Mouse (Mus musculus) CH12.LX (cell line): ENCODE data around the gene Upp1. TPM values are rescaled to one million over a fixed set of nuclear protein-coding genes. Genes with fewer than 3 reads are reported as not detected.
"Not testable (repeated sequence)": the region's sequence is repeated elsewhere in the genome, so short reads cannot be mapped to it uniquely, and the experiment has no call there.

Experiments used
- DNase-seq: peaks from one replicate; pipeline ENCODE4 v3.0.0-alpha.2; 2013; ENCODE audit errors: extremely low read depth
- H3K27ac ChIP-seq: 2 replicates; pipeline ENCODE4 v1.5.1; 2012; ENCODE audit warnings: low read depth, mild to moderate bottlenecking, control low read depth, moderate library complexity; ENCODE audit not compliant: insufficient read depth
- H3K27me3 ChIP-seq: replicated peaks from 2 replicates; pipeline ENCODE3; 2012; ENCODE audit warnings: inconsistent platforms
- H3K36me3 ChIP-seq, 2 experiments: replicated peaks in 1 of 2; 2 replicates each; pipeline versions ENCODE3 to v1.6.1; 2012; ENCODE audit warnings: inconsistent platforms in 1 of 2, low read length in 1 of 2, mild to moderate bottlenecking in 1 of 2, mixed read lengths in 1 of 2, moderate library complexity in 1 of 2; ENCODE audit not compliant: control insufficient read depth in 1 of 2, insufficient read depth in 1 of 2
- H3K4me1 ChIP-seq, 2 experiments: 2 replicates each; pipeline ENCODE4 v1.6.1; 2012; ENCODE audit warnings: inconsistent platforms in 1 of 2, moderate library complexity in 1 of 2; ENCODE audit not compliant: insufficient read depth in 2 of 2, control insufficient read depth in 1 of 2
- H3K4me2 ChIP-seq: 2 replicates; pipeline ENCODE4 v1.6.1; 2012; ENCODE audit warnings: low read depth, mild to moderate bottlenecking, control low read depth; ENCODE audit not compliant: poor library complexity, insufficient read depth, severe bottlenecking
- H3K4me3 ChIP-seq, 3 experiments: fragments of 150-350 bp in 1 of 3; sonication (generic) in 1 of 3; replicated peaks in 1 of 3; 2 replicates each; pipeline versions ENCODE3 to v1.5.1; 2011 to 2012; ENCODE audit warnings: low read depth in 2 of 3, low read length in 2 of 3, mild to moderate bottlenecking in 2 of 3, moderate library complexity in 2 of 3, control low read depth in 1 of 3, improper control_type of control experiment in 1 of 3, inconsistent platforms in 1 of 3, mixed read lengths in 1 of 3; ENCODE audit not compliant: poor library complexity in 1 of 3
- H3K79me2 ChIP-seq: replicated peaks from 2 replicates; pipeline ENCODE4 v1.6.1; 2012; ENCODE audit warnings: mild to moderate bottlenecking, moderate library complexity; ENCODE audit not compliant: control insufficient read depth, poor library complexity, insufficient read depth, severe bottlenecking; ENCODE audit errors: extremely low read depth
- H3K9ac ChIP-seq: 2 replicates; pipeline ENCODE4 v1.6.1; 2012; ENCODE audit warnings: low read depth, mild to moderate bottlenecking, control low read depth, moderate library complexity; ENCODE audit not compliant: insufficient read depth
- H3K9me3 ChIP-seq: replicated peaks from 2 replicates; pipeline ENCODE3; 2012; ENCODE audit warnings: low read length, inconsistent platforms, mixed read lengths
- CHD1 ChIP-seq: IDR thresholded peaks from 2 replicates; pipeline ENCODE4 v1.6.1; 2012; ENCODE audit warnings: low read depth, low read length, improper control_type of control experiment, inconsistent platforms
- CHD2 ChIP-seq: IDR thresholded peaks from 2 replicates; pipeline ENCODE4 v1.6.1; 2011; ENCODE audit warnings: low read length, improper control_type of control experiment
- E2F4 ChIP-seq: IDR thresholded peaks from 2 replicates; pipeline ENCODE4 v1.6.1; 2011; ENCODE audit warnings: low read depth, low read length, improper control_type of control experiment; ENCODE audit not compliant: insufficient replicate concordance
- EP300 ChIP-seq: IDR thresholded peaks from 2 replicates; pipeline ENCODE4 v1.6.1; 2011; ENCODE audit warnings: low read length, improper control_type of control experiment
- ETS1 ChIP-seq: conservative IDR thresholded peaks from 2 replicates; pipeline ENCODE4 v1.6.1; 2012; ENCODE audit warnings: low read depth, mild to moderate bottlenecking, inconsistent platforms, low read length, improper control_type of control experiment, moderate library complexity
- IRF4 ChIP-seq: IDR thresholded peaks from 2 replicates; pipeline ENCODE4 v1.6.1; 2014; ENCODE audit warnings: low read depth, mild to moderate bottlenecking, inconsistent platforms, low read length, improper control_type of control experiment
- JUND ChIP-seq: conservative IDR thresholded peaks from 2 replicates; pipeline ENCODE4 v1.6.1; 2011; ENCODE audit warnings: low read depth, low read length, improper control_type of control experiment
- KAT2A ChIP-seq: IDR thresholded peaks from 2 replicates; pipeline ENCODE4 v1.6.1; 2012; ENCODE audit warnings: low read length, improper control_type of control experiment, inconsistent platforms; ENCODE audit not compliant: insufficient replicate concordance
- MAFK ChIP-seq: IDR thresholded peaks from 2 replicates; pipeline ENCODE4 v1.6.1; 2011; ENCODE audit warnings: low read length, improper control_type of control experiment; ENCODE audit not compliant: insufficient replicate concordance
- MXI1 ChIP-seq: IDR thresholded peaks from 2 replicates; pipeline ENCODE4 v1.6.1; 2011; ENCODE audit warnings: mild to moderate bottlenecking, low read depth, low read length, improper control_type of control experiment
- MYC ChIP-seq: IDR thresholded peaks from 2 replicates; pipeline ENCODE4 v1.6.1; 2011; ENCODE audit warnings: low read depth, mild to moderate bottlenecking, improper control_type of control experiment, low read length
- NELFE ChIP-seq: IDR thresholded peaks from 2 replicates; pipeline ENCODE4 v1.6.1; 2011; ENCODE audit warnings: low read depth, low read length, improper control_type of control experiment
- POLR2A ChIP-seq: IDR thresholded peaks from 2 replicates; pipeline ENCODE4 v1.6.1; 2011; ENCODE audit warnings: low read depth, mild to moderate bottlenecking, improper control_type of control experiment, low read length
- RCOR1 ChIP-seq: conservative IDR thresholded peaks from 2 replicates; pipeline ENCODE4 v1.6.1; 2012; ENCODE audit warnings: low read depth, mild to moderate bottlenecking, inconsistent platforms, low read length, improper control_type of control experiment
- SMC3 ChIP-seq: IDR thresholded peaks from 2 replicates; pipeline ENCODE4 v1.6.1; 2011; ENCODE audit warnings: low read depth, low read length, improper control_type of control experiment
- TBP ChIP-seq: conservative IDR thresholded peaks from 2 replicates; pipeline ENCODE4 v1.6.1; 2011; ENCODE audit warnings: low read depth, low read length, improper control_type of control experiment
- UBTF ChIP-seq: IDR thresholded peaks from 2 replicates; pipeline ENCODE4 v1.6.1; 2012; ENCODE audit warnings: low read depth, mild to moderate bottlenecking, inconsistent platforms, low read length, improper control_type of control experiment, moderate library complexity
- USF2 ChIP-seq: conservative IDR thresholded peaks from 2 replicates; pipeline ENCODE4 v1.6.1; 2011; ENCODE audit warnings: low read depth, low read length, improper control_type of control experiment
- ZNF384 ChIP-seq: IDR thresholded peaks from 2 replicates; pipeline ENCODE4 v1.6.1; 2012; ENCODE audit warnings: low read depth, low read length, improper control_type of control experiment, inconsistent platforms
- dilution Hi-C: fragments of 300-500 bp; cut with MboI; formaldehyde crosslinking; loops from 2 replicates; pipeline ENCODE4 v1.14.3; 2020; ENCODE audit warnings: low sequenced_read_pairs; ENCODE audit not compliant: extremely low pct_unique_long_range_greater_than_20kb, extremely low pct_ligation_motif_present
- in situ Hi-C: fragments of 300-500 bp; cut with MboI; formaldehyde crosslinking; loops from 3 replicates; pipeline ENCODE4 v1.14.3; 2019; ENCODE audit warnings: low sequenced_read_pairs, low pct_ligation_motif_present, low pct_unique_long_range_greater_than_20kb, mixed read lengths
- polyA plus RNA-seq: library from polyadenylated mRNA; unstranded; fragments of >175 nt; gene quantifications from 2 replicates; pipeline ENCODE4 v1.2.1, GENCODE M21; 2012; ENCODE audit warnings: low read depth; ENCODE audit not compliant: insufficient read length
- total RNA-seq, 2 experiments: library from RNA; depleted of rRNA; stranded (reverse); fragments of 300-350 nt in 1 of 2; fragments of >200 nt in 1 of 2; gene quantifications; 2 replicates each; pipeline ENCODE4 v1.2.3; 2012 to 2014

The Upp1 gene
- total and polyA plus RNA-seq, 3 experiments = 0.21 TPM; not detected in 2

GRCm38 (mm10) chr11:9146683-9147082, 28.8 kb downstream of the Upp1 start:
- Histone ChIP-seq H3K36me3 (no peaks in the 10 kb centered on the region), H3K27me3 (peaks cover 26% of the 10 kb centered on the region), H3K79me2 (no peaks in the 10 kb centered on the region), H3K27ac (no peak overlapping the region), H3K9ac (no peak overlapping the region), H3K4me2 (no peak overlapping the region), H3K4me1 (no peaks in the 10 kb centered on the region), H3K9me3 (peaks cover 9% of the 10 kb centered on the region), H3K4me3 (no peak overlapping the region)
- TF ChIP-seq RCOR1 = no peak
- no peak for TF ChIP-seq IRF4
- no peak for TF ChIP-seq UBTF
- in situ Hi-C loops (no loop called here), dilution Hi-C loops (loop anchor here (25.0 kb wide), 1 partner anchor 159 kb away; no protein-coding TSS in a partner anchor)
- DNase-seq = no peak

DNA sequence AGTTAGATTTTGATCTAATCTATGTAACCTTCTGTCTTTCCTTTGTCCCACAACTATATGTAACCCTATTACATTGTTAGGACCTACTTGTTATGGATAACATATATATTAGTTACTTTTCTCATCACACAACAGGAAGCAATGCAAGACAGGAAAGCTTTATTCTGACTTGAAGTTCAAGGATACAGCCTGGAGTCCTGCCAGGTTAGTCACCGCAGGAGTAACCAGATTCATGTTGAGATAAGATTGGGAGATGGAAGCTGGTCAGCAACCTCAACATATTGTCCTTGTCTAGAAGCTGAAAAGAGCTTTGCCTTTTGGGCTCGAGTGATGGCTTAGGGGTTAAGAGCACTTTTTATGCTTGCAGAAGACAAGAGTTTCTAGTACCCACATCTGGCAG, 30.3 kb downstream of the Upp1 start:
- peaks cover 9% of the 10 kb centered on the region for H3K9me3 ChIP-seq
- no peak overlapping the region for H3K9ac ChIP-seq
- TF ChIP-seq NELFE (no peak), KAT2A (no peak), ETS1 (no peak), TBP (no peak), USF2 (no peak), CHD2 (no peak), MXI1 (no peak), EP300 (no peak), CHD1 (no peak), ZNF384 (no peak), MYC (no peak), SMC3 (no peak), E2F4 (no peak), JUND (no peak), UBTF (no peak), MAFK (no peak), POLR2A (no peak)
- TF ChIP-seq, all 38 proteins: peak for 0
- Histone ChIP-seq H3K79me2 (no peaks in the 10 kb centered on the region), H3K27me3 (peaks cover 30% of the 10 kb centered on the region), H3K4me3 (no peak overlapping the region), H3K27ac (no peak overlapping the region), H3K36me3 (no peaks in the 10 kb centered on the region), H3K4me1 (no peaks in the 10 kb centered on the region), H3K4me2 (no peak overlapping the region)
- dilution Hi-C loops = loop anchor here (25.0 kb wide), 1 partner anchor 161 kb away; no protein-coding TSS in a partner anchor
- DNase-seq = no peak
- in situ Hi-C loops = no loop called here

GRCm38 (mm10) chr11:9150403-9150802, 32.5 kb downstream of the Upp1 start:
- dilution Hi-C loops, H3K9me3 ChIP-seq, H3K4me2 ChIP-seq, H3K4me1 ChIP-seq, H3K27ac ChIP-seq, H3K9ac ChIP-seq, H3K36me3 ChIP-seq, H3K79me2 ChIP-seq, H3K4me3 ChIP-seq, in situ Hi-C loops, DNase-seq: not testable (repeated sequence)
- H3K27me3 ChIP-seq = peaks cover 33% of the 10 kb centered on the region
